Mouse (Mus musculus) ZHBTc4 (cell line): ENCODE results near the gene Rap1gap.
A peak's percentile ranks its signal among the peaks of the same experiment; 100 is the strongest.

ENCODE experiments used
- DNase-seq: peaks from one replicate; pipeline ENCODE4 v3.0.0-alpha.2; 2011; ENCODE audit warnings: low read depth, low spot score

Gene Rap1gap

DNA sequence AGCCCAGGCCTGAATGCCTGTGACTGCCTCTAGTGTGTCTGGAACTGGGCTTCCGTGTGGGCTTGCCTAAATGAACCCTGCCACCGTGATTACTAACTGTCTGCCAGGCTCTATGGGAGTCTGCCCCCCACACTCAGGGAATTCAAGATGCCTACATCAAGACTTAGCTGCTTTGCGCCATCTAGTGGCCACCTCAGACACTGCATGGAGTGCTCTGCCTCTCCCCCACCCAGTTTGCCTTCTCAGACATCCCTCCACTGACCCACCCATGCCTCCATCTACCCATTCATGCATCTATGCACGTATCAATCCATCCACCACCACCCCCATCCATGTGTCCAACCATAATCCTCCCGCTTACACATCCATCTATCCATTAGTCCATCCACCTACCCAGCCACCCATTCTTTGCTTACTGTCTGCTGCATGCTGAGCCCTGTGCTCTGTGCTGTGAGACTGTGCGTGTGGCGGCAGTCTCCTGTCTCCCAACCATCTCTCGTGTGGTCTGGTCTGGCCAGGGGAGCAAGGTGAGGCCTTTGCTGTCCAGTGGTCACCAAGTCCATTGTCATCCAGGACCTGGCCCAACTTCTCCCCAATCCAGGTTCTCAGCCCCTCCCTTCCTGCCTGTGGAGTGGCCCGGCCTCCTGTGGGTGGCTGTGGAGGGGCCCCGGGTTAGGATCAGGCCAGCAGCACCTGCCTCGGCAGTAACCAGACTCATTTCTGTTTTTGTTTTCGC, 58.3 kb downstream of the Rap1gap start:
- peak; percentile 84 for DNase-seq

DNA sequence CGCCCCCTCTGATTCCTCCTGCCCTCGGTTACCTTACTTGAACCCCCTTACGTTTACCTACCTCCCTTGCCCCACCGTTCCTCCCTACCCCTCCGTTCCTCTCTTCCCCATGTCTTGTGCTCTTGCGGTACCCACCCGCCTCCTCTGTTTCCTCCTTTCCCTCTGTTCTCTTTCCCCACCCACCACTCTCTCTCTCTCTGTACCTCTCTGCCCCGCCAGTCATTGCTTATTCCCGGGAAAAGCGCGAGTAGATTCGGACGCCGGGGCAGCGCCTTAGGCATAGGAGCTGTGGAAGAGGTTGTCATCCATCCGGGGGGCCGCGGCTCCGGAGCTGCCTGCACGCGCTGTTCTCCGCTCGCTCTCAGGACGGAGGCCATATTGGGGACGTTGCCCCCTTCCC, 59.0 kb downstream of the Rap1gap start:
- no peak for DNase-seq

DNA sequence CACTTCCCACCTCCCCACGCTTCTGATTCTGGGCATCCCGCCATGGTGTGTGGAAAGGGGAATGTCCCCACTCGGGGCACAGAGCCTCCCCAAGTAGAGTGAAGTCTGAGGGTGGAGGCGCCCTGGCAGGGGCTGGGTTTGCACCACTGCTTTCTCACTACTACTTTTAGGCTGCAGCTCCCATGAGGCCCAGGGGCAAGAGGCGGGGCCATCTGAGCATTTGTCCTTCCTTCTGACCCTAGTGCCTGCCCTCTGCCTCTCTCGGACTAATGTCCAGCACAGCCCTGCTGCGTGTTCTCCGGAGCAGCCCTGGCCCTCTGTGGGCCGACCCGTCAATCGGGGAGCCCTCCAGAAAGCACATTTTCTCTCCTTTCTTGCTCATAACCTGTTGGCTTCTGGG, 59.7 kb downstream of the Rap1gap start:
- DNase-seq = no peak

DNA sequence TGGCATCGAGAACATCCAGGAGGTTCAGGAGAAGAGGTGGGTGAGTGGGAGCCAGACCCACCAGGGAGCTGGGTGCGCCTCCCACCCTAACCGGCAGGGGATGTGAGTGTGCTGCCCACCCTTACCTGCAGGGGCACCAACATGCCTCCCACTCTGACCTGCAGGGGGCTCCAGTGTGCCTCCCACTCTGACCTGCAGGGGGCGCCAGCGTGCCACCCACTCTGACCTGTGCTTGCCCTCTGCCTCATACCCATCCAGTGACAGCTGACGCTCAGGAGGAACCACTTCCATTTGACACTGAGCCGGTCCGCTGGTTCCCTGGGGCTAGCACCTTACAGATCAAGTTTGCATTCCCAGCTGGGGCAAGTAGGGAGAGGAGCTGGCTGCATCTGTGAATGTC, 60.2 kb downstream of the Rap1gap start:
- peak; percentile 91 for DNase-seq

DNA sequence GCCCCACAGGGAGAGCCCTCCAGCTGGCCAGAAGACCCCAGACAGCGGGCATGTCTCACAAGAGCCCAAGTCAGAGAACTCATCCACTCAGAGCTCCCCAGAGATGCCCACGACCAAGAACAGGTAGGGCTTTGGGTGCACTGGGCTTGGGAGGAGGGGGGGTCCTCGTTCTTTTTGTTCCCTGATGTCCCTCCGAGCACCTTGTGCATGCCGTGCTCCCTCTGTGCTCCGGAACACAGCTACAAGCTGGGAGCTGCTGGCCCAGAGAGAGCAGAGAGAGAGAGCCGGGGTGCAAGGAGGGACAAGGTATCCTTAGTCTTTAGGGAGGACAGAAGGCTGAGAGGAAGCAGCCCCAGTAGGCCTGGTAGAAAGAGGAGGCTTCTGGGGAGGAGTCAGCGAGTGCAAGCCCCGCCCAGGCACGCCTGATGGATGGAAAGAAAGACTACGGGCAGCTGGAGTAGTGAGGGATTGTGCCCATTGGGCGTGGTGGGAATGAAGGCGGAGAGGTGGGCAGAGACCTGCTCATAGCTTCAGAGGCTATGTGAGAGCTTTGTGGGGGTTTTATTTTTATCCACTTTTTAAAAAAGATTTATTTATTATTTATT, 61.1 kb downstream of the Rap1gap start:
- DNase-seq = peak; percentile 57

DNA sequence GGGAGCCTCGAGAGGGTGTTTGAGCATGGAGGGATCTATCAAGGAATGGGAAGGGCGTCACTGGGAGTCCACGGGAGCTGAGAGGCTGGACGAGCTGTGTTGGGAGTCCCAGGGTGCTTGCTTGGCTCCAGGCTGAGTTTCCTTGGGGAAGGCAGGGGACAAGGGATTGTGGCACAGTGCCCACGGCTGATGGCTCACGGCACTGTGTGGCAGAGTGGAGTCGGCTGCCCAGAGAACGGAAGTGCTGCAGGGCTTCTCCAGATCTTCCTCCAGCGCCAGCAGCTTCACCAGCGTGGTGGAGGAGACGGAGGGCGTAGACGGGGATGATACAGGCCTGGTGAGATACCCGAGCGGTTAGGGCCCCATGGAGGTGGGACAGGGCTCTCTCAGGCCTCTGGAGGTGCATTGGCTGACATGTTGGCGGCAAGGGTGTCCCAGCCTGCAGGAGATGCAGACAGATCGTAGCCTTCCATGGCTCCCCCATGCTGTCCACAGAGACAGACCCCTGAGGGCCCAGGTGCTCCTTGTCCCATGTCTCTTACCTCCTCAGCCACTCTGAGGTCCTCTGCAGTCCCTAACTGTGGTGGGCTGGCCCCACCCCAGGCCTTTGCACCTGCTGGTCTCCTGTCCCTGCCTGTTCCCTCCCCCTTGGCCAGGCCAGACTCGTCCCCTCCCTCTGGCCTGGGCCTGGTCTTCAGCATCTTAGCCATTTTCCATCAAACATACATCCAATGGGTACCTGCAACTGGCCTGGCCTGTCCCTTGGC, 62.4 kb downstream of the Rap1gap start:
- DNase-seq = no peak

DNA sequence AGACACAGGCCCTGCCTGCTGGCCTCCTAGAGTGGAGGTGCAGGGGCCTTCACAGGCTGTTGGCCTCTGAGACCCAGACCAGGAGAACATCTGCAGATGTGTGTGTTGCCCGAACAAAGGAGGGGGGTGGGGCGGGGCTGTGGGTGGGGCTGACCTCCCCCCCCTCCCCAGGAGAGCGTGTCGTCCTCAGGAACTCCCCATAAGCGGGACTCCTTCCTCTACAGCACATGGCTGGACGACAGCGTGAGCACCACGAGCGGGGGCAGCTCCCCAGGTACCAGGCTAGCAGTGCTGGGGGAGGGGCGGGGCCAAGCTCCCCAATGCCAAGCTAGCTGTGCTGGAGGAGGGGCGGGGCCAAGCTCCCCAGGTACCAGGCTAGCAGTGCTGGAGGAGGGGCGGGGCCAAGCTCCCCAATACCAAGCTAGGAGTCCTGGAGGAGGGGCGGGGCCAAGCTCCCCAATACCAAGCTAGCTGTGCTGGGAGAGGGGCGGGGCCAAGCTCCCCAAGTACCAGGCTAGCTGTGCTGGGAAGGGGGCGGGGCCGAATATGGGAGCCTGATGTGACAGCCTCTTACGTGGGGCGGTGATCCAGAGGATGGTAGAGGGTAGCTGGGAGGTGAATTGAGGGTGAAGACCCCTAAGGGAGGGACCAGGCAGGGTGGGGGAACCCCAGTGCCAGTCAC, 63.1 kb downstream of the Rap1gap start:
- DNase-seq = peak; percentile 79

DNA sequence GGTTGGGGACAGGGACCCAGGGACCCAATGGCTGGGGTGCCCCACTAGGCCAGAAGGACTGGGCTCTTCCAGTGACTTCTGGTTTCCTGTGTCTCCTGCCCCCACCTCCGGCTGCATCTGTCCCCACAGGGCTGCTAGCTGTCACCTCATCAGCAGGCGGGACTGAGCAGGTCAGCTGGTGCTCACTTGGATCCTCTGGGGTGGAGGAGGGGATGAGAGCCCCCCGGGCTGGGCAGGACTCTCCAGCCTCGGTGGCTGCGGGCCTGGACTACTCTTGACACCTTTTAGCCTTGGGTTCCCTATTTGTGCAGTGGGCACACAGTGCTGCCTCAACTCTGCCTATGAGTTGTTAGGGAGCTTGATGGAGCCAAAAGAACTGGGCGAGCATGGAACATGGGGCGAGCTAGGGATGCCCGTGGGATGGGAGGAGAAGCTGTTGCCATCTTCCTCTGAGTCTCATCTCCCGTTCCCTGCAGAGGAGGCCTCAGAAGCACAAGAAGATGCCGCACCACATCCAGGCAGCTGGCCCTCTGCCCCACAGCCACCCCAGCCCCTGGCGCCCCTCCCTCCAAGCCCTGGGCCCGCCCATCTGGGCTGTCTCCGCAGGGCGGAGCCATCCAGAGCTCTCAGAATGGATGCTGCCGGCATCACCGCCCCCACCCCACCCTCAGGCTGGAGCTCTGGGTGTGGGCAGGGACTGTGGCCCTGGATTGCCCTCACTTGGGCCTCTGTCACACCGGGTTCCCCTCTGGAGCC, 64.1 kb downstream of the Rap1gap start:
- peak; percentile 89 for DNase-seq

DNA sequence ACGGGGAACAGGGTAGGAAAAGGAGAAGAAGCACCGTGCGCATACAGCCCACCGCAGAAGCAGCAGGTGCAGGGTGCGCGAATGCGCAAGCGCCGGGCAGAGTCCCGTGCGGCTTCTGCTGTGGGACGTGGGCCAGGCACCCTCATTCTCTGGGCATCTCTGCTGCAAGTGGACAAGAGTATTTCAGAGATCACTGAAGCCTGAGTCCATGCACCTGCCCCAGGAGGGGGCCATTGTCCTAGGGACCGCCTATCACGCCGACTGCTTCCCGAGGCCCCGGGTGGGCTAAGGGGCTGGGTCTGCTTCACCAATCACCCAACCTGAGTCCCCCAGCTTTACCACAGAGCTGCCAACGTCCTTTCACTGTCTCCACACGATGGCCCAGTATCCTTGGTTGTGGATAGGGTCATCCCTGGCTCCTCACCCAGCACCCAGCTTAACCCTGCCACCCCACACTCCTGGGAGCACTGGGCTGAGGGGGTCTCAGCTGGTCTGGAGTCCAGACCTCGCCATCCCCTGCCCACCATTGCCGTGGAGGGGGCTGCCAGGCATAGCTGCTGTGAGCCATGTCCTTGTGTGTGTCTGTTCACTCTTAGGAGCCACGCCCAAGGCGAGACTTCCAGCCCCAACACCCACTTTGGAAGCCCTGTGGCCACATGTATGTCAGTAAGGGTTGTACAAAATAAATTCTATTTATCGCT, 64.8 kb downstream of the Rap1gap start:
- DNase-seq = no peak

DNA sequence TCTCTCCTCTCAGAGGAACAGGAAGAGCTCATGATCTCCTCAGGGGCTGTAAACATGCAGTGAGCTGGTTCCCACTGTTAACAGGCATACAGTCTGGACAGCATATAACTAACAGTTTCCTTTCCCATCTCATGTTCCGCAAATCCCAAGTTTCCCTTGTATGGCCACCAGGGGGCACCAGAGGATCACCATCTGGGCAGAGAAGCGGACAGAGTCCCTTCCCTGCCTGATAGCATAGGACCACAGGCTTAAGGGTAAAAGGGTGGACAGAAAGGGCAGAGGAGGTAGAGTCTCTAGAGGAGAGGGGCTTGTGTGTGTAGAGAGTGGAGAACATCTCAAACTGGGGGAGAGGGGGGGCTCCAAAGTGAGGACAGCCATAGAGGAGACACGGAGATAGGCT, 65.6 kb downstream of the Rap1gap start:
- DNase-seq = peak; percentile 90

DNA sequence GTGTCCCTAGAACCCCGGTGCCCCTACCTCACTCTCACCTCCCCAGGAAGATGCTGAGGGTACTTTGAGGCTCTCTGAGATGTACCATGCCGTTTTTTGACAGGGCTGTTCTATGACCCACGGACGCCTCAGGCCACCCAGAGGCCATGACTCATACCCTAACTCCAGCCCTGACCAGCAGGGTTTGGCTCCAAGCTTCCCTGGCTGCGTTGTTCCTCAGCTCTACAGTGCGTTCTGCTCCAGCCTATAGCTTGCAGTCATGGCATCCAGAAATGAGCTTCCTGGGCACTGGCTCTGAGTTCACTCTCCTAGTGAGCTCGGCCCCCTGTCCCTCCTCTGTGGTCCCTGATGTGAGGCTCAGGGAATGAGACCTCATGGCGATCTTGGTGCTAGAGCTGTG, 66.2 kb downstream of the Rap1gap start:
- no peak for DNase-seq

DNA sequence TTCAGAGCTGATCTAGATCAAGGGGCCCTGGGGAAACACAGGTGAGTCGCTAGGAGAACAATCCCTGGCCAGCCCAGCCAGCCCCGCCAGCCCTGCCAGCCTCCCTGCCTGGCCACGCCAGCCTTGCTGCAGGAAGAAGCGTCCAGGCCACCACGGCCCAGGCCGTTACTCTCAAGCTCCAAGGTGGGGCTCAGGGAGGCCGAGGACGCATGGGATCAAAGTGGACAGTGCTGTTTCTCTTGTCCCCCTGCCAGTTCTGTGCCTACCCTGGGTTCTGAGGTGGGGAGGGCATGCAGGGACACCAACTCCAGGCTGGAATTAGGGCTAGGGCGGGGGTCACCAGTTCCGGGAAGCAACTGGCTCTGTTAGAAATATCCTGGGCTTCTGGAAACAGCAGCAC, 67.4 kb downstream of the Rap1gap start:
- no peak for DNase-seq

DNA sequence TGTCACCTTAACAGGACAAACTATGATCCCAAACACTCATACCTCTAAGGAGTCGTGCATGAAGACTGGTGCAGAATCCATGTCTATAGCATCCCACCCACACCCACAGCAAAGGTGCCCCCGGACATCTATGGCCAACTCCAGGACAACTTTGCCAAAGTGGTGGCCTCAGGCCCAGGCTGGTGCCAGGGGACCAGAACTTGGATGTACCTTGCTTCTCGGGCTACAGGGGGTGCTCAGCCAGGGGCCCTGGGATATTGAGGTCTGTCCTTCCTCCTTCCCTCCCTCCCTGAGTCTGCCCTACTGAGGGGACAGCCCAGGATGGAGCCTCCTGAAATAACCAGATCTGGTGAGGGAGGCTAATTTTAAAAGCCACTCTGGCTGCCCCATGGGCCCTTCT, 67.8 kb downstream of the Rap1gap start:
- no peak for DNase-seq

DNA sequence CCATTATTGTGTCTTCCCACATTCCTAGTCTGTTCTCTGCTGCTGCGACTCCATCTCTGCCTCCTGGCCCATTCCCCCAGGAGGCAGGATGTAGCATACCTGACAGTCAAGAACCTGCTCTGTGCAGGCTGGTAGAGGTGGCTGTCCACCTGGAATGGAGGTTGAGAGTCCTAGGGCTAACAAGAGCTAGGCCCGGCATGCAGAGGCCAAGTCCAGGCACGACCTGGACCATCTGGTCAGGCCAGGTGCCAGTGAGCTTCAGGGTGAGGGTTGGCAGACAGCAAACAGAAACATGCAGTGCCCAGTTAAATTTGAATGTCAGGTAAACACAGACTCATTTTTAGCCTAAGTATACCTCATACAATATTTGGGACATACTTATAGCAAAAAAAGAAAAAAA, 68.4 kb downstream of the Rap1gap start:
- no peak for DNase-seq

DNA sequence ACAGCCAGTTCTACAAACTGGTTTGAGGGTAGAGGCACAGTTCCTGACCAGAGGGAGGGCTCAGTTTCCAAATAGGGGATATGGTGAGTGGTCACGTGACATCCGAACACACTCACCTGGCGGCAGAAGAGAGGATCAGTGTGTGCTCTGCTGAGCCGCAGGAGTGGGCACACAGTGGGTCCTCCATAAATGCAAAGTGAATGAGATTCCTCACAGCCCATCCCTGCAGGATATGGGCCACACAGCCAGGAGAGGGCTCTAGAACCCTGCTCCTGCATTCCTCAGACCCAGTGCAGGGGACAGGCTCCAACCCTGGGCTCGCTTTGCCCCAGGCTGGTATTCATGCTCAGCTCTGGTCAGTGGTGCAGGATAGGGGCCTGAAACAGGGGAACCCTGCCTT, 68.9 kb downstream of the Rap1gap start:
- DNase-seq = peak; percentile 57

DNA sequence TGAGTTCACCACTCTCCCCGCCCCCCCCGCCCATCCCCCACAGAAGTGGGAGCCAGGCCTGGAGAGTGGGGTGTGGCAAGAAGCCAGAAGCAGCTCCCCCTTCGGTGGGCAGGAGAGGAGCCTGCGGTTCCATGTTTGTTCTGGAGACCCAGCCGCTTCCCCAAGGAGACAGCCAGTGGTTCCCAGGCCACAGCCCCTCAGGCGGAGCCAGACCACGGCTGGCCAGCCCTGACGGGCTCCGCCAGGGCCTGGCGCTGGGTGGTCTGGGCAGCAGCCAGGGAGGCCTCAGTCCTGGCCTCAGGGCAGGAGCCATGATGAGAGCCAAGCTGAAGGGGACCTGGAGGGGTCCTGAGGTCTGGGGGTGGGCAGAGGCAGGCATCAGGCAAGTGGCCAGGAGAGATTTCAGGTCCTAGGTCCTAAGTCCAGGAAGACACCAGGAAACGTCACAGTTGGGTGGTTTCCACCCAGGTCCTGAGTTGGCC, 71.7 kb downstream of the Rap1gap start:
- DNase-seq = peak; percentile 54

DNA sequence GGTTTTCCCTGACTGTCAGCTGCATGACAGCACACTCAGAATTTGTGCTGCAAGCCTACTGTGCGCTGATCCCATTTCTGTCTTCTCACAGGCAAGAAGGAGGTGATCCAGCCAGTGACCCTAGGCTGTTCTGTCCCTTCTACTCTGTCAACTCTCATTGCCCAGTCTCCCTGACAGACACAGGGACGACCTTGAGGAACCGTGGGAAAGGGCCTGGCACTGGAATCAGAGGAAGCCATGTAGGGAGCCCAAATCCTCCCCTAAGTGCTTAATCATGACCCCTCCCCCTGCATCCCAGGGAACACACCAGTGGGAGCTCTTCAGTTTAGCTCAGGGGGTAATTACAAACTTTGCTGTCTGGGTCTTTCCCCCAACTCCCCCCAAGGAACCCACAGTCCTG, 73.2 kb downstream of the Rap1gap start:
- DNase-seq = no peak

DNA sequence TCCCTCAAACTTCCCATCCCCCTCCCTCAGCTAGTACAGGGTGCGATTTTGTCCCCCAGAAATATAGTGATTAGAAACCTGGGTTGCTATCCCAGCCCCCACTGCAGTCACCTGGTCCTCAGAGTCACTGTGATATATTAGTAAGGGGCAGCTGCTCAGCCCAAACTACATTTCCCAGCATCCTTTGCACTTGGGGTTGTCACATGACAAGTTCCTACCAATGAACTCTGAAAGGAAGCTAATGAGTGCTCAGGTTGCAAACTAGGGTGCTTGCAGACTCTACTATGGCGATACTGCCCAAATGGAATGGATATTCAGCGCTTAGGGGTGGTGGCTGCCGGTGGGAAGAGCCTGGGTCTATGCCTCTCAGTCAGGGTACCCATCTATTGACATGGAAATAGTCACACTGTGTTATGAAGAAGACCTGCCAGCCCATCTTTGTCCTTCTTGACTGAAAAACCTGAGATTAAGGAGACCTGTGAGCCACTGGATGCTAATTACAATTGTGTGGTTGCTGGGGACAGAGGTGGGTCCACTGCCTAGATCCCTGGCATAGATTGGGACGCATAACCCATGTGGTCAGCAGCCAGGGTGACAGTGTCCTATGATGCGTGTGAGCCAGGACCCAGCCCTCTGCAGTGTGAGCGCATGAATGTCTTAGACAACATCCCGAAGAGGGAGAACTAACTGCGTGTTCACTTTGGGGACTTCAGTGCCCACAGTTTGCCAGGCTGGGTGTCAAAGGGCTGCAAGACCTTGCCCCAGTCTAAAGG, 74.8 kb downstream of the Rap1gap start:
- peak; percentile 81 for DNase-seq

DNA sequence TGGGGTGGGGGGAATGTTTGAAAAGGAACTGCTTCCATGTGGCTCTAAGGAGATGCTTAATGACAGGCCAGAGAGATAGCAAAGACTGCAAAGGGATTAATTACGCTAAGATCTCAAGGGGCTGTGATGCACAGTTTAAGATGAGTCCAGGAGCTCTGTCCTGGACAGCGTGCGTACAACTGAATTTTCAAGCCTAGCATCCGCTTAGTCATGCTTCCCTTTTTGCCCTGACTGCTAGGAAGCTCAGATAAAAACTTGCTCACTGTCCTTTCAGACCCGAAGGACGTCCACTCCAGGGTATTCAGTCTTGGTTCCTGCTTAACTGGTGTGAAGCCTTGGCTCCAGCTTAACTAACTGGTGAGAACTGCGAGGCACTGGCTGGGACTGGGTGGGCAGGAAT, 75.8 kb downstream of the Rap1gap start:
- DNase-seq = no peak

DNA sequence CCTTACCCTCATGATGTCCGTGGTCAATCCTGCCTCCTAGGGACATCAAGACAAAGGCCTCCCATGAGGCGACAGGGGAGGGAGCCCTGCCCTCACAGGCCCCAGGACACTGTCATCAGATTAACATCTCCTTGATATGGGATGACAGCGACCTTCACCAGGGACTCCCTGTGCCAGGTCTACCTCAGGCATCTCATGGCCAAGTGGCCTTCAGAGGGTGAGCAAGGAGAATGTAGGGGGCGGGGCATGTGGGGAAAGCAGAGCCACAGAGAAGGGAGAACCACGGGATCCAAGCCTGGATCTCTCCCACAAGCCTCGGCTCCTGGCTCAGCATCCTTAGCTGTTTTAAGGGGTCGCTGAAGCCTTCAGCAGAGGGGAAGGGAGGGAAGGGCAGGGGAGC, 79.3 kb downstream of the Rap1gap start:
- DNase-seq = no peak
